Mouse (Mus musculus) neural tube, embryonic 12.5 days (tissue): Measurements from ENCODE around the gene Skil. TPM values are rescaled to one million over a fixed set of nuclear protein-coding genes. Genes with fewer than 3 reads are reported as not detected.

Experiments
- ATAC-seq: fragments of 200-750 bp; cut with Nextera tagmentation; 2 replicates; pipeline ENCODE4 v1.8.0; 2017; ENCODE audit warnings: low read depth, mild to moderate bottlenecking, moderate TSS enrichment, moderate library complexity; ENCODE audit not compliant: low FRiP score
- H3K27ac ChIP-seq: fragments of 300-500 bp; sonication (generic); 2 replicates; pipeline ENCODE4 v1.5.1; 2016
- H3K27me3 ChIP-seq: fragments of 300-500 bp; sonication (generic); replicated peaks from 2 replicates; pipeline ENCODE4 v1.6.1; 2016; ENCODE audit warnings: mild to moderate bottlenecking
- H3K36me3 ChIP-seq: fragments of 300-500 bp; sonication (generic); 2 replicates; pipeline ENCODE4 v1.6.1; 2016; ENCODE audit warnings: mild to moderate bottlenecking
- H3K4me1 ChIP-seq: fragments of 300-500 bp; sonication (generic); 2 replicates; pipeline ENCODE4 v1.6.1; 2016
- H3K4me2 ChIP-seq: fragments of 300-500 bp; sonication (generic); replicated peaks from 2 replicates; pipeline ENCODE4 v1.6.1; 2016; ENCODE audit warnings: mild to moderate bottlenecking
- H3K4me3 ChIP-seq: fragments of 300-500 bp; sonication (generic); 2 replicates; pipeline ENCODE4 v1.5.1; 2016
- H3K9ac ChIP-seq: fragments of 300-500 bp; sonication (generic); 2 replicates; pipeline ENCODE4 v1.6.1; 2016; ENCODE audit warnings: mild to moderate bottlenecking
- H3K9me3 ChIP-seq: fragments of 300-500 bp; sonication (generic); 2 replicates; pipeline ENCODE4 v1.6.1; 2016; ENCODE audit warnings: mild to moderate bottlenecking
- WGBS: fragments of 180-500 bp; shearing (Covaris S2); methylation state at CpG from one replicate; pipeline ENCODE4 v1.1.7; 2016; 5-methylcytosine and 5-hydroxymethylcytosine counted together
- polyA plus RNA-seq: library from polyadenylated mRNA; unstranded; fragments of >200 nt; fragmentation: Nextera tagmentation; extraction: Ambion mirVana; gene quantifications from 2 replicates; pipeline ENCODE4 v1.2.1, GENCODE M21; 2016

Skil gene
- polyA plus RNA-seq, 1 experiment from 2014 or later, result 54.4 TPM

- H3K27me3 ChIP-seq, result no peaks in the 10 kb centered on the region
- no peaks in the 10 kb centered on the region for H3K36me3 ChIP-seq
- H3K27ac ChIP-seq, result no peak overlapping the region
- no peak overlapping the region for H3K4me2 ChIP-seq
- WGBS, result 81% methylated on average over 4 of the region's 4 CpGs
- peaks cover 5% of the 10 kb centered on the region; the same call in 1 of the 2 replicates for H3K4me1 ChIP-seq
- H3K4me3 ChIP-seq, result no peak overlapping the region
- no peaks in the 10 kb centered on the region for H3K9me3 ChIP-seq
- ATAC-seq, result no peak
- H3K9ac ChIP-seq, result no peak overlapping the region
Observed at GRCm38 (mm10) chr3:31061786-31062120, 33.1 kb upstream of the Skil start.

- H3K9ac ChIP-seq, result no peak overlapping the region
- ATAC-seq, result no peak
- 91% methylated on average over 7 of the region's 7 CpGs for WGBS
Observed at GRCm38 (mm10) chr3:31062325-31062724, 32.5 kb upstream of the Skil start.

GRCm38 (mm10) chr3:31068482-31068881, 26.4 kb upstream of the Skil start:
- Histone ChIP-seq H3K36me3 (no peaks in the 10 kb centered on the region), H3K4me1 (no peaks in the 10 kb centered on the region), H3K4me3 (no peak overlapping the region), H3K27me3 (no peaks in the 10 kb centered on the region), H3K27ac (no peak overlapping the region), H3K9ac (no peak overlapping the region), H3K9me3 (no peaks in the 10 kb centered on the region), H3K4me2 (no peak overlapping the region)
- ATAC-seq, result no peak
- WGBS, result 91% methylated on average over 7 of the region's 7 CpGs

More at GRCm38 (mm10) chr3:31062325-31062724, 32.5 kb upstream of the Skil start:
- no peak overlapping the region for H3K27ac ChIP-seq
- H3K36me3 ChIP-seq, result no peaks in the 10 kb centered on the region
- H3K27me3 ChIP-seq, result no peaks in the 10 kb centered on the region
- no peak overlapping the region for H3K4me3 ChIP-seq
- H3K4me1 ChIP-seq, result peaks cover 5% of the 10 kb centered on the region; the same call in 1 of the 2 replicates
- no peak overlapping the region for H3K4me2 ChIP-seq
- no peaks in the 10 kb centered on the region for H3K9me3 ChIP-seq

- 92% methylated on average over 14 of the region's 14 CpGs for WGBS
- Histone ChIP-seq H3K4me1 (no peaks in the 10 kb centered on the region), H3K9ac (no peak overlapping the region), H3K27ac (no peak overlapping the region), H3K4me2 (no peak overlapping the region), H3K36me3 (no peaks in the 10 kb centered on the region), H3K4me3 (no peak overlapping the region), H3K27me3 (no peaks in the 10 kb centered on the region), H3K9me3 (no peaks in the 10 kb centered on the region)
- no peak for ATAC-seq
Observed at GRCm38 (mm10) chr3:31071804-31072203, 23.1 kb upstream of the Skil start.

- ATAC-seq, result no peak
- H3K9me3 ChIP-seq, result no peaks in the 10 kb centered on the region
- H3K4me1 ChIP-seq, result no peaks in the 10 kb centered on the region
- WGBS, result 84% methylated on average over 11 of the region's 11 CpGs
- no peak overlapping the region for H3K9ac ChIP-seq
- H3K4me3 ChIP-seq, result no peak overlapping the region
- no peaks in the 10 kb centered on the region for H3K36me3 ChIP-seq
- H3K27ac ChIP-seq, result no peak overlapping the region
- H3K27me3 ChIP-seq, result no peaks in the 10 kb centered on the region
- no peak overlapping the region for H3K4me2 ChIP-seq
Observed at GRCm38 (mm10) chr3:31075808-31076207, 19.1 kb upstream of the Skil start.

GRCm38 (mm10) chr3:31077068-31077703, 17.7 kb upstream of the Skil start:
- ATAC-seq, result no peak
- H3K4me1 ChIP-seq, result no peaks in the 10 kb centered on the region
- WGBS, result 89% methylated on average over 6 of the region's 6 CpGs

GRCm38 (mm10) chr3:31079450-31079849, 15.4 kb upstream of the Skil start:
- Histone ChIP-seq H3K36me3 (no peaks in the 10 kb centered on the region), H3K9me3 (no peaks in the 10 kb centered on the region), H3K4me2 (no peak overlapping the region), H3K27me3 (no peaks in the 10 kb centered on the region), H3K27ac (no peak overlapping the region), H3K4me3 (no peak overlapping the region), H3K9ac (no peak overlapping the region), H3K4me1 (peaks cover 8% of the 10 kb centered on the region; the same call in 1 of the 2 replicates)
- no peak for ATAC-seq
- 83% methylated on average over 10 of the region's 10 CpGs for WGBS

More at GRCm38 (mm10) chr3:31077068-31077703, 17.7 kb upstream of the Skil start:
- no peaks in the 10 kb centered on the region for H3K27me3 ChIP-seq
- no peak overlapping the region for H3K4me3 ChIP-seq
- no peak overlapping the region for H3K4me2 ChIP-seq
- H3K27ac ChIP-seq, result no peak overlapping the region
- H3K9ac ChIP-seq, result no peak overlapping the region
- H3K9me3 ChIP-seq, result no peaks in the 10 kb centered on the region
- H3K36me3 ChIP-seq, result no peaks in the 10 kb centered on the region

GRCm38 (mm10) chr3:31080791-31081502, 13.9 kb upstream of the Skil start:
- Histone ChIP-seq H3K27ac (no peak overlapping the region), H3K4me3 (no peak overlapping the region), H3K9me3 (no peaks in the 10 kb centered on the region), H3K4me2 (no peak overlapping the region), H3K36me3 (no peaks in the 10 kb centered on the region), H3K4me1 (peaks cover 8% of the 10 kb centered on the region; the same call in 1 of the 2 replicates), H3K27me3 (no peaks in the 10 kb centered on the region), H3K9ac (no peak overlapping the region)
- ATAC-seq, result no peak
- WGBS, result 85% methylated on average over 10 of the region's 10 CpGs

- peaks cover 8% of the 10 kb centered on the region; the same call in 1 of the 2 replicates for H3K4me1 ChIP-seq
- no peak overlapping the region for H3K9ac ChIP-seq
- no peak overlapping the region for H3K27ac ChIP-seq
- H3K27me3 ChIP-seq, result no peaks in the 10 kb centered on the region
- H3K36me3 ChIP-seq, result no peaks in the 10 kb centered on the region
- ATAC-seq, result no peak
- WGBS, result 92% methylated on average over 12 of the region's 13 CpGs
- H3K9me3 ChIP-seq, result no peaks in the 10 kb centered on the region
- H3K4me2 ChIP-seq, result no peak overlapping the region
- H3K4me3 ChIP-seq, result no peak overlapping the region
Observed at GRCm38 (mm10) chr3:31082838-31083506, 11.9 kb upstream of the Skil start.

- Histone ChIP-seq H3K9ac (no peak overlapping the region), H3K4me1 (peaks cover 8% of the 10 kb centered on the region; the same call in 1 of the 2 replicates), H3K4me3 (no peak overlapping the region), H3K27me3 (no peaks in the 10 kb centered on the region), H3K27ac (no peak overlapping the region), H3K4me2 (no peak overlapping the region), H3K36me3 (no peaks in the 10 kb centered on the region), H3K9me3 (no peaks in the 10 kb centered on the region)
- no peak for ATAC-seq
- 65% methylated on average over 12 of the region's 12 CpGs for WGBS
Observed at GRCm38 (mm10) chr3:31083507-31084245, 11.2 kb upstream of the Skil start.

GRCm38 (mm10) chr3:31085000-31085399, 9.9 kb upstream of the Skil start:
- no peaks in the 10 kb centered on the region for H3K36me3 ChIP-seq
- H3K9me3 ChIP-seq, result no peaks in the 10 kb centered on the region
- H3K27me3 ChIP-seq, result no peaks in the 10 kb centered on the region
- no peak for ATAC-seq
- peaks cover 11% of the 10 kb centered on the region; the same call in 1 of the 2 replicates for H3K4me1 ChIP-seq
- H3K27ac ChIP-seq, result no peak overlapping the region
- no peak overlapping the region for H3K9ac ChIP-seq
- H3K4me2 ChIP-seq, result no peak overlapping the region
- H3K4me3 ChIP-seq, result no peak overlapping the region
- WGBS, result 91% methylated on average over 3 of the region's 3 CpGs
